Mouse (Mus musculus): ENCODE measurements around the gene Mrps27.
A peak's percentile ranks its signal among the peaks of the same experiment; 100 is the strongest.

Mrps27 gene

DNA sequence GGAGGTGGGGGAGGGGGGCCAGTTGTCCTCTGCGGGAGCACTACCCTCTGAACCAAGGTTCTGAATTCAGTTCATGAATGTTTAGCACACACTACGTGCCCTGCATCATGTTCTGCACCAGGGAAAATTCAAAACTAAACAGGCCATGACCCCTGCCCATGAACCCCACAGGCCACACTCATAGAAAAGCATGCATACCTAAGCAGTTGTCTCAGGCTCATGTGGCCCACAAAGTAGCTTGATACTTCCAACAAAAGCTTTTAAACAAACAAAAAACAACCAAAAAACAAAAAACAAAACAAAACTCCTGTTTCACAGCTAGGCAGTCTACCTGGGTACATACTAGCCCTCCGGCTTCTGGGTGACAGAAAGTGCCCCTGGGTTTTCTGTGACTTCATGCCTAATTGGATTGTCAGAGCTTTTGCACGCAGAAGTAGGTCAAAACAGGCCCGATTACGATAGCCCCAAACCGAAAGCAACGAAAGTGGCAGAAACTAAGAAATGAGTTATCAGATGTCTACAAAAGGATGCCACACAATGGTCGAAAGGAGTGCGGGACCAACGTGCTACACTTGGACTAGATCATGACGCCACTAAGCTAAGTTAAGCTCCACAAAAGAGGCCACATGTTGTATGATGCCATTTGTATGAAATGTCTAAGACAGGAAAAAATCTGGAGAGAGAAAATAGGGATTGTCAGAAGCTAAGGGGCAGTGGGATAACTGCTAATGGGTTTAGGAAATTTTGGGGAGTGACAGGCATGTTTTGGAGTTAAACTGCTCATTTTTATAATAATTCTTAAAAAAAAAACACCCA is 98.1 kb downstream of the Mrps27 start:
- DNase-seq, result no peak

DNA sequence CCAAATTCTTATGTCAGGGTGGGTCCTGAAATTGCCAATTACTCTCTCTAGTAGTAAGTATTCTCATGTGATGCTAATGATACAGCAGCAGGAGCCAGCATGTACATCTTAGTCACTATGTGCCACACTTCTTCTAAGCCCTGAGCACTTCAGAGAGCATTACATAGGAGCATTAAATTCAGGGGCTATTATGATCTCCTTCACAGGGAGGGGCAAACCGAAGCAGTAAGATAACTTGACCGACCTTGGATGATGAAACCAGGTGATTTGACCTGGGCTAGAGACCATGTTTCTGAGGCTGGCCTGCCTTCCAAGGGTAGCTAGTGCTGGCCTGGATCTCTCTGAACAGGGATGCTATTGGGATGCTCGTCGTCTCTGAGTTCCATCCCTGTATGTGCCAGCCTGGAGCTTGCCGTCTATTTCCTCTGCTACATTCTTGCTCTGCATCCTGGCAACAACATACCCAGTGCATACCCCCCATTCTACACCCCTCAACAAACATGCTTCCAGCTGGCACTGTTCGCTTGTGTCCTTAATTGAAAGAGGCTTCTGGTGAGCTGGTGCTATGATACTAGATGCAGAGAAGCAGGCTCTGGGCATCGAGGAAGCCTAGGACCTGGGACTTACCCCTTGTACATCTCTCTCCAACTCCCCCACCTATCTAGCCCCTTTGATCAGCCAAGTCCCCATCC is 99.0 kb downstream of the Mrps27 start:
- no peak for DNase-seq

DNA sequence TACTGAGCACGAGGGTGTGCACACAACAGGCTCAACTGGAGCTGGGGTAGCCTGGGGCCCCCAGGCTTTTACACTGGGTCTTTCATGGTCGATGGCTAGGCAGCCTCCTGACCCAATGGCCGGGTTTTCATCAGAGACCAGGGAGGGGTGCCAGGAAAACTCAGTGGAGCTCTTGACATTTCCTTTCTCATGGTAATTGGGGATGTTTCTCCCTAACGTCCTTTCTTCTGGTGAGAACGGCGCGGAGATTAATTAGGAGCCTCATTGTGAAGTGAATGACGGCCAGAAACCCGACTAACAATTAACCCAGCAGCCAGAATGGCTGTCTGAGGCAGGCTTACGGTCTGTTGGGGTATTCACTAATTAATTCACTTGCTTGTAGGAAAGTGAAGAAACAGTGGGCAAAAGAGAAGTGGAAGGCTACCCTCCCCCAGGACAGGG is 99.9 kb downstream of the Mrps27 start:
- DNase-seq, result no peak

DNA sequence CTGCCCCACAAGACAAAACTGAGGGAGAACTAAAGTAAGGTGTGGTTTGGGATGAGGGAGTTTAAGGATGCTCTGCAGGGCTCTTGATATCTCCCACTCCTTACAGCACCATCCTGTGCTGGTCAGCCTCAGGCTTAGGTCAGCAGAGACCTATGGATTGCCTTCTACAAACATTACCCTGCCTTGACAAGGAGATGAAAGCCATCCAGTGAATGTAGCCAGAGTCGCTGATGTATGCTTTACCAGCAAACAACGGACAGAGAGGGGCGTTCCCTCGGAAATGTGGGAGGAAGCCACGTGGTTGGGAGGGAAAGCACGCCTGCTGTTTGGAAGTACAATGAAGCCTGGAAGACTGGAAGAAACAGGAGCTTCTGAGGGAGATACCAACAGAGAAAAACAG is 100.3 kb downstream of the Mrps27 start:
- no peak for DNase-seq

DNA sequence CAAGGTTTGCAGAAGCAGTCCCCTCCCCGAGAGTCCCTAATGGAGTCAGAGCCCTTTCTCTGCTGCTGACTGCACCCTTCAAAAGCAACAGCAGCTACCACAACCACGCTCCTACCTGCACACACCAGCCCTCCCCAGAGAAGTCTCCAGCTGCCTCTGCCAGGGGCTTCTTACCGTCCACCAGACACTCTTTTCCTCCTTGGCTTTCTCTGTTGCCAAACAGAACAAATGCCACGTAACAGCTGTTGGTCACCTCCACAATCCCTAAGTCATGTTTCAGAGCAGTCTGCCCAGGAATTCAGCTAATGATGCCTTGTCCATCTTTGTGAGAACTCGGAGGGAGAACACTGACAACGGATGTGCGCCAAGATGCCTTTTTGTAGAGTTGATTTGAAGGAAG is 102.4 kb downstream of the Mrps27 start:
- no peak for DNase-seq

DNA sequence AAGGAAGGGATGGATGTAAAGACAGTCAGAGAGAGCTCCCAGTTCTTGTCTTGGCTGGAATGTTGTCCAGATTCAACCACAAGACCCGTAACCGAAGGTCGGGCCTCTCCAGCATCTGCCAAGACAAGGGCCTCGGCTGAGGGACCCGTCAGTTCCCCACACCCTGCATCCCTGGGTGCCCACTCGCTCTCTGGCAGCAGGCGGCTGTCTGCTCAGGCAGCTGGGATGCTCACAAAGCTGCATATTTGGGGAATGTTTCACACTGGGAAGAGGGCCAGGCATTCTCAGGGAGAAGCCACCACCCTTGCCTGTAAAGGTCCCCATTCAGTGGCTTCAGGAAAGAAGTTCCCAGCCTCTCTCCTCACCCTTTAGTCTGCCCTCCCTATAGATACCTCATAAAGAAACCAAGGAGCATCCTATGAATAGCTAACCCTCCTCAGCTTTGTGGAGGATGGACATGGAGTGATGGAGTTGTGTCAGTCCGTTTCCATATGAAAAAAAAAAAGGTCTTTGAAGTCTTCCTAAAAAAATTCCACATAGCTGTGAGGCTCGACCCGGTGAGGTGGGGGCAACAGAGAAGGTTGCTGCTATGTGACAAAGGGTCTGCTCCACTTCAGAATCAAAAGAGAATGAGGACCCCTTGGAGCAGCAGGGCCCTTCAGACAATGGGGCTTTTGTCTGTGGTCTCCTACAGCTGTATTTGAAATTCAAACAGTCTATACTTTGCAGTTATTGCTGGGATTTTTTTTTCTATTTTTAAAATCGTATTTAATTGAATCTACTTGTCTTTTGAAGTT is 103.0 kb downstream of the Mrps27 start:
- peak; percentile 57 to 62 for DNase-seq

DNA sequence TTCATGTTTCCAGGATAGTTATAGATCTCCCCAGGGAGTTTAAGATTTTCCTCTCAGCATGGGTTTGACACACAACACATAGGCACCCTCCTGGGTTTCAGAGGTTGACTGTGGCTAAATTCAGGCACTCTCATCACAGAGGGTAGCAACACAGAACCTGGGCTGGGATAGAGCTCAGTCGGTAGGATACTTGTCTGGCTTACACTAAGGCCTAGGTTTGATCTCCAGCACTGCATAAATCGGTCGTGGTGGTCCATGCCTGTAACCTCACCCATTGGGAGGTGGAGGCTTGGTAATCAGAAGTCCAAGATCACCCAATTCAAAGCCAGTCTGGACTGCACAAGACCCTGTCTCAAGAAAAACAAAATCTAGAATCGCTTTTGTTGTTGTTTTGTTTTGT is 103.7 kb downstream of the Mrps27 start:
- DNase-seq, result no peak

DNA sequence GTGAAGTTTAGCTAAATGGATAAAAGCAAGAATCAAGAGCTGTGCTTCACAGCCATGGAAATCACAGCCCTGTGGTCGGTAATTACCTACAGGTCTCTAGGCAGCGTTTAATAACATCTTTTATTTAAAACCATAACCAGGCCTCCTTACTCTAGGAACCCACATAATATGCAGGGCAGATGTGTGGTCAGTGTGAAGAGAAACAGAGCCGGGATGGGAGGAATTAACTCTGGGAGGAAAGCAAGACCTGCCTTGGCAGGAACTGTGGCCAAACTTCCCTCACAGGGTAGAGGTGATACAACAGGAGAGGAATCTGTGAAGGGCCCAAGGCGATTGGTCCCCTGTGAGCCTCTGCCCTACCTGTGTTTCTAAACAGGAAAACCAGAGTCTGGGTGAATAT is 105.0 kb downstream of the Mrps27 start:
- DNase-seq, result no peak

DNA sequence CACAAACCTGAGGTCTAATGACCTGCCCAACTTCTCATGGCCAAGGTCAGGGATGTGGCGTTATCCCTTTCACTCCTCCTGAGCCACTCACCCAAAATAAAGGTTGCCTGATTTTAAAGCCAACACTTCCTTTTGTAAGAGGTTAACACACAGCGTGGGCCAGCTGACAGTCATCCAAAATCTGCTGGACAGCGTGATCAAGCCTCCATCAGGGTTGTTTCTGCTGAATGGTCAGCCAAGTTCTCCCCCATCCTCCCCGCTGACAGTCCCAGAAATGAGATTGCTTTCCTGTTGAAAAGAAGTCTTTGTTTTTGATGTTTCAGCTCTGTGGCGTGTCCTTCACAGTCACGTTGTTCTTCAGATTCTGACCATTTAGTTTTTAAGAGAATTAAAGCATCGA is 106.2 kb downstream of the Mrps27 start:
- DNase-seq, result peak; percentile 89 to 93

DNA sequence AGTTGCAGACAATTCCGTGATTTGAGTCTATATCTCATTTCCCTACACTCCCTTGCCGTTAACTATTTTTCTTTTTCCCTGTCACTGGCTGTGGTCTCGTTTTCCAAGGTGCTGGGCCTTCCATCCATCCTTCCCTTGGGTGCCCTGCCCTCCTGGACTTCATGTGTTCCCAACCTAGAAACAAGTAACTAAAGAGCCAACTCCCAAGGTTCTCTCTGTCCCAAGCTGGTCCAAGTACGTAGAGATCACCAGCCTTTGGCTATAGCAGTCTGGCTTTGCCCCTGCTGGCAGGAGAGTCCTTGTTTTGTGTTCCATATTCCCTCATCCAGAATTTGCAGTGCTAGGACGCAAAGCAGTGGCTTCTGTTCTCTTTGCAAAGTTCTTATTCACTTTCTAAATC is 106.7 kb downstream of the Mrps27 start:
- DNase-seq, result peak; percentile 47 to 53

DNA sequence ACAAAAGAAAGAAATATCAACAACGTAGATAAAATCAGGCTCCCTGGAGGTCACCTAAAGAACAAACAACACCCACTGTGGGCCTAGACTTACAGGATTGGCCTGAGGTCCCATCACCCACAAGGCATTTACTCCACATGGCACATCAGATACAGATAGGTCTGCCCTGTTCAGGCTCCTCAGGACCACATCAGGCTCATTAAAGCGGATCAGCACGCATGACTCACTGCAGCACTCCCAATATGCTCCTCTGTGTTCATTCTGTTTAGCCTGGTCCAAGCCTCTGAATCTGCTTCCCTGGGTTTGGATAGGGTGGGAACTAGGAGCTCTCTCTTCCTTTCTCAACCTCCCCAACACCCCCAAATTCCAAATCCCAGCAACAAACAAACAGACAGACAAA is 107.9 kb downstream of the Mrps27 start:
- DNase-seq, result no peak

DNA sequence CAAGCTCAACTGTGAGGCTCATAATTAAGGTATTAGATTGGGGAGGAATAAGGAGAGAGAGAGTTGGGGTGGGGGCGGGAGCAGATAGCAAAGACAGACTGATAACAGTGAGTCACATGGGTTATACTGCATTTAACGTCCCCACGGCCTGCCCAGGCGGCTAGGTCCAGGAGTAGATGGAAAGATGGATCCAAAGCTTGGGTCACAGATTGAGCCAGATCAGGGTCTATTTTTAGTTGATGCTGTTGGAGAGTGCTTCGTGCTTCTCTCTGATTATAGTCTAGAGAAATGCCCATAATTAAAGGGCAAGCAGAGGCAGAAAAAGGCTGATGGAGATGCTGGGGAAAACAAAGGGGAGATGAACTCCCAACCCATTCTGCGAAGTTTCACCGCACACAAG is 110.4 kb downstream of the Mrps27 start:
- peak in 1 of 2 experiments; percentile 52 for DNase-seq

DNA sequence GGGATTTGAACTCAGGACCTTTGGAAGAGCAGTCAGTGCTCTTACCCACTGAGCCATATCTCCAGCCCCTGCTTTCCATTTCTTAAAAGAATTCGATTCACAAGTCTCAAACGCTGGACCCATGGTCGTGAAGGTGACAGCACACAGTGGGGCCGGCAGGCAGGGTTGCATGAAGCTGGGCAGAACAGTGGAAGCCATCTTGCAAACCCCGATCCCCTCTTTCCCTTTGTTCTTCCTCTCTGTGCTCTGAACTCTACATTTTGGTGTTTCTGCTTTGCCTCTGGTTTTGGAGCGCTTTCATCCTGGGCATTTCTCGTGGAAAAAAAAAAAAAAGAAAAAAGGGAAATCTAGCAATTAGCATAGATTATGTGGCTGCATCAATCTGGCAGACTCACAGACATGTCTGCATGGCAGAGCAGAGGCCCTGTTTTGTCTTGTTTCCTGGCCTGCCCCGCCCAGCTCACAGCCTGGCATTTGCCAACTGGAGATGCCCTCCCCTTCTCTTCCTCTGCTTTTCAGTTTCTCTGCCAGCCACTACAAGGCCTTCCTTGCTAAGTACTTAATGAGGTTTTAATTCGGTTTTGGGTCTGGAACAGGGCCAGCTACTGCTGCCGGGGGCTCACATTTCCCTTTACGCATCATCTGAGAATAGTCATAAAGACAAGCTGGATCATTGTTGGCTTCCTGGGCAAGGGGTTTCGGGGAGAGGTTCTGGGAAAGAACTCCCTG is 114.2 kb downstream of the Mrps27 start:
- DNase-seq, result peak; percentile 66 to 76

DNA sequence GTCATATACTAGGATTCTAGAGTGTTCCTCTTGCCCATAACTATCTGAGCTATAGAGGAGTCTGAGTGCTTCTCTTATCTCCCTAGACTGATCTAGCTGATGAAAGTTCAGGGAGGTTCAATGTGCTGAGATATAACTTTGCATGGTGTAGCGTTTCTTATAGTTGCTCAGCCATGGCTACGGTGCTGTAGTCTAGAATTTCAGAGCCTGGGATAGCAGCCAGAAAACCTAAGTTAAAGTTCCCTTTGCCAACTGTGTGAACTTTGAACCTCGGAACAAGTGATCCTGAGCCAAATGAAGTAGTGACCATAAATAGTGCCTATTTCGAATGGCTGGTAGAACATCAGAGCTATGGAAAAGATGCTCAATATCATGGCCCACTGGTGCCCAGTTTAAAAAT is 115.0 kb downstream of the Mrps27 start:
- DNase-seq, result no peak

DNA sequence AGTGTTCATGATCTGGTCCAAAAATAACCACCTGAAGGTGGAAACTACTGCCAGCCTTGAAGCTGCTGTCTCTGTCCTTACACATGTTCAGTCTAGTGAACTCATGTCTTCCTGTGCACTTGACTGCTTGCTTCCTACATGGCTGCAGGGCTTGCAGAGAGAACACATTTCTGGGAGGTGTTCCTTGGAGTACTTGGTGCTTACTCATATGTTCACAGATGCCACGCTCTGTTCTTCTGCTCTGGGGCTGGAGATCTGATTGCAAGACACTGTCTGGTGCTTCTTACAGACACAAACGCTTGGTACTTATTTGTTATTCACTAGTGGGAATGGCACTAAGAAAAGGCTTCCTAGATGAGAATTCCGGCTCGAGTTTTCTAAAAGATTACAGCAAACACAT is 117.3 kb downstream of the Mrps27 start:
- DNase-seq, result no peak

DNA sequence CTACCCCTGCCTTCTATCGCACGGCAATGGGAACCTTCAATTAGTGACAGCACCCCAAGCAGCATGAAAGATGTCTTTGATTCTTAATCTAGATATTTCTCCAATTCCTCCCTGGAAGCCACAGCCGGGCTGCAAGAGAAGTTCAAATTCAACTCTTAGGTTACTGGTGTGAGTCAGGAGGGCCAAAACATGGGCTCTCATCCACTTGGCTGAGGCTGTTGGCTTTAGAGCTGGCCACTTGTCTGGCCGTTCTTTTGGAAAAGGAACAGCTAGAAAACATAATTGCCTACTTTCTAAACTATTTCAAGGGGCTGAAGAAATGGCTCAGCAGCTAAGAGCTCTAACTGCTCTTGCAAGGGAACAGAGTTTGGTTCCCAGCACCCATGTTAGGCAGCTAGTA is 120.0 kb downstream of the Mrps27 start:
- DNase-seq, result no peak

Data from cerebellum, postnatal 25 days (tissue).